ENCODE assay signal across 29 mouse cellular contexts in the genomic region with DNA sequence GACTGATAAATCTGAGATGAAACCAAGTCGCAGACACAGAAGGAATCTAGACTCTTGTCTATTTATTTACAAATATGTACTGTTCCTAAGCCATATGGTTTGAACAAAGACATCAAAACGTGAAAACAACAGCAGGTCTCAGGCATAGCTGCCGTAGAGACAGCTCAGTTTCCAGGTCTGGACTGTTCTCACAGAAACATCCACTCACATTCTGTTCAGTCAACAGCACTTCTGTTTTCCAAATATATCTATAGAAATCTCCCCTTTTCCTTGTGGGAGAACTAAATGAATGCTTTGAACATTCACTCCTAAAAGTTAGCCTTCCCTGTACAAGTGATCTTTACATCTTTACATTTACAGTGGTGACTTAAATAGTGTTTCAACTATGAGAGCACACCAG.
A peak's percentile ranks its signal among the peaks of the same experiment; 100 is the strongest.
DNase-seq lines count a peak whose midpoint lies in the region; ATAC-seq and TF ChIP-seq lines count a peak whose summit lies in the region.
"Had no signal": no experiment of that assay in that cellular context is flagged by ENCODE, and none has a peak within 500 bp of the region (broad histone marks: within the 10 kb centered on the region; RNA-seq: fewer than 3 reads in every experiment).

No protein-coding gene starts in this region.

- 42% methylated on average over 3 of the region's 3 CpGs for WGBS in forebrain, postnatal 0 days
- WGBS in forebrain, embryonic 13.5 days: 66% methylated on average over 3 of the region's 3 CpGs

- H3K4me1 ChIP-seq in forebrain, postnatal 0 days (ENCODE audit: insufficient read depth): no peaks in the 10 kb centered on the region
- H3K4me1 ChIP-seq in forebrain, embryonic 13.5 days: peaks cover 8% of the 10 kb centered on the region; the same call in 1 of the 2 replicates
- H3K4me1 ChIP-seq: forebrain, embryonic 15.5 days; hindbrain, embryonic 12.5 days; liver, embryonic 15.5 days; lung, embryonic 15.5 days had no signal

- peak; percentile 5 for DNase-seq in forebrain, postnatal 0 days
- DNase-seq in layer of hippocampus, adult 9-11 months: peak; percentile 44
- no peak for DNase-seq in layer of hippocampus, postnatal 10 days (ENCODE audit: low spot score in 2 of 2)
- DNase-seq in right cerebral cortex, adult 18-20 months: peak; percentile 12
- no peak for DNase-seq in right cerebral cortex, postnatal 25 days
- no peak for DNase-seq in lung, postnatal 14 days
- DNase-seq: adrenal gland, postnatal 10 days; gastrocnemius, adult 2 months; gastrocnemius, postnatal 36 days; heart, adult 18-20 months; heart, postnatal 36 days; kidney, adult 8-10 months; kidney, postnatal 4 days; lung, postnatal 36 days; thymus, adult 2 months; thymus, postnatal 36 days had no signal

- H3K4me2 ChIP-seq in forebrain, postnatal 0 days (ENCODE audit: low read depth): no peak overlapping the region
- H3K4me2 ChIP-seq in forebrain, embryonic 13.5 days: no peak overlapping the region
- H3K4me2 ChIP-seq: forebrain, embryonic 15.5 days; heart, embryonic 11.5 days; hindbrain, embryonic 12.5 days; liver, embryonic 15.5 days; lung, embryonic 15.5 days; midbrain, embryonic 11.5 days had no signal

- TF ChIP-seq CTCF in forebrain, postnatal 0 days (IDR thresholded peaks at IDR 0.05; ENCODE audit: low read depth): no peak

- no peaks in the 10 kb centered on the region for H3K27me3 ChIP-seq in forebrain, postnatal 0 days (ENCODE audit: insufficient read depth, low read length)
- no peaks in the 10 kb centered on the region for H3K27me3 ChIP-seq in forebrain, embryonic 13.5 days
- H3K27me3 ChIP-seq: forebrain, embryonic 15.5 days; hindbrain, embryonic 12.5 days; liver, embryonic 15.5 days; lung, embryonic 15.5 days; Patski had no signal

- H3K27ac ChIP-seq in forebrain, postnatal 0 days (ENCODE audit: low read depth, low read length): no peak overlapping the region
- no peak overlapping the region for H3K27ac ChIP-seq in forebrain, embryonic 13.5 days
- H3K27ac ChIP-seq: forebrain, embryonic 15.5 days; gastrocnemius, adult 2 months; hindbrain, embryonic 12.5 days; kidney, postnatal 0 days; liver, embryonic 15.5 days; lung, embryonic 15.5 days; stomach, postnatal 0 days had no signal

- no peaks in the 10 kb centered on the region for H3K9me3 ChIP-seq in forebrain, postnatal 0 days (ENCODE audit: low read length)
- H3K9me3 ChIP-seq in forebrain, embryonic 13.5 days (replicated peaks): no peaks in the 10 kb centered on the region
- H3K9me3 ChIP-seq: forebrain, embryonic 15.5 days; hindbrain, embryonic 12.5 days; liver, embryonic 15.5 days; lung, embryonic 15.5 days had no signal

- no peaks in the 10 kb centered on the region for H3K36me3 ChIP-seq in forebrain, postnatal 0 days (ENCODE audit: insufficient read depth)
- no peaks in the 10 kb centered on the region for H3K36me3 ChIP-seq in forebrain, embryonic 13.5 days (ENCODE audit: poor library complexity, severe bottlenecking)
- H3K36me3 ChIP-seq: forebrain, embryonic 15.5 days; hindbrain, embryonic 12.5 days; liver, embryonic 15.5 days; lung, embryonic 15.5 days had no signal

- H3K4me3 ChIP-seq in forebrain, postnatal 0 days (ENCODE audit: low read depth, low read length): no peak overlapping the region
- H3K4me3 ChIP-seq in forebrain, embryonic 13.5 days: no peak overlapping the region
- H3K4me3 ChIP-seq: erythroblast, embryonic 14.5 days; forebrain, embryonic 15.5 days; gastrocnemius, adult 2 months; hindbrain, embryonic 12.5 days; liver, embryonic 15.5 days; lung, embryonic 15.5 days had no signal

- peak; percentile 38; the same call in 1 of the 2 replicates for ATAC-seq in forebrain, postnatal 0 days
- ATAC-seq in forebrain, embryonic 13.5 days: no peak
- ATAC-seq: intestine, embryonic 16.5 days; midbrain, embryonic 16.5 days; Patski had no signal

- H3K9ac ChIP-seq in forebrain, postnatal 0 days: no peak overlapping the region
- H3K9ac ChIP-seq in forebrain, embryonic 13.5 days: no peak overlapping the region
- H3K9ac ChIP-seq: forebrain, embryonic 15.5 days; hindbrain, embryonic 12.5 days; liver, embryonic 15.5 days; lung, embryonic 15.5 days had no signal

Comparison
In these comparisons a context has a peak if more than half of its experiments do, and no peak if none do; other contexts are left out.
1. DNase-seq: peak in forebrain, postnatal 0 days (single experiment), layer of hippocampus, adult 9-11 months (single experiment) and right cerebral cortex, adult 18-20 months (single experiment); none in layer of hippocampus, postnatal 10 days (0 of 2), right cerebral cortex, postnatal 25 days (single experiment) and lung, postnatal 14 days (single experiment).